Mouse (Mus musculus) lung, adult 18-20 months (tissue): ENCODE measurements around the gene Fuk.
A peak's percentile ranks its signal among the peaks of the same experiment; 100 is the strongest.
"Not testable (repeated sequence)": the region's sequence is repeated elsewhere in the genome, so short reads cannot be mapped to it uniquely, and the experiment has no call there.

ENCODE experiments used
- DNase-seq, 2 experiments: peaks; one replicate each; pipeline ENCODE4 v3.0.0; 2022; ENCODE audit warnings: mixed read lengths in 2 of 2

Fuk gene

DNA sequence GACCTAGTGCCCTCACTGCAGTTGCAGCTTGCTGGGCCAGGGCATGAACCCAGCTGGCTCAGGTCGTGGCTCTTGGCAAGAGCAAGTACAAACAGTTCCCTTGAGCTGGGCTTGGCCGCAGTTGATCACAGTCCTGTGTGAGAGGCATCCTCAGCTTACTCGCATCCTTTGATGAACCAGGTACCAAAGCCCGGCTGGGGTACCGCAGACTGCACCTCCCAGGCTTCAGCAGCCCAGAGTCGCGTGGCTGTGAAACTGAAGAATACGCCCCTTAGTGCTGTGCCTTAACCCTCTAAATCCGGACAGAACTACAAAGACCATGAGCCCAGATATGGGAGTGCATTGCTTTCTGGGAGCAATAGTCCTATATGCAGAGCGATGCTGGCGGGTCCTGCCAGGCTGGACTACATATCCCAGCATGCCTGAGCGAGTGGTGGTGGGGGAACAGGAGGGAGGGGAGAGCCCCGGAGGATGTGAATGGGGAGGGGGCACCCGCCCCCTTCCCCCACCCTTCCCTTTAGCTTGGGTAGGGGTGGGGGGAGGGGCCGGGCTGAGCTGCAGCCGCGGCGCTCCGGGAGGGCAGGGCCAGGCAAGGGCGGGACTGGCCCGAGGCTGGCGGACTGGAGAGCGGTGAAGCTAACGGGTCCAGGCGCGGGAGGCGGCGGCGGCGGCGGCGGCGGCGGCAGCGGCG, 17.2 kb upstream of the Fuk start, which contains the start of gene St3gal2:
St3gal2 (plus strand) TSS at position 582 of the 691 bp plus-strand sequence.
- DNase-seq, result peak; percentile 92 to 94

DNA sequence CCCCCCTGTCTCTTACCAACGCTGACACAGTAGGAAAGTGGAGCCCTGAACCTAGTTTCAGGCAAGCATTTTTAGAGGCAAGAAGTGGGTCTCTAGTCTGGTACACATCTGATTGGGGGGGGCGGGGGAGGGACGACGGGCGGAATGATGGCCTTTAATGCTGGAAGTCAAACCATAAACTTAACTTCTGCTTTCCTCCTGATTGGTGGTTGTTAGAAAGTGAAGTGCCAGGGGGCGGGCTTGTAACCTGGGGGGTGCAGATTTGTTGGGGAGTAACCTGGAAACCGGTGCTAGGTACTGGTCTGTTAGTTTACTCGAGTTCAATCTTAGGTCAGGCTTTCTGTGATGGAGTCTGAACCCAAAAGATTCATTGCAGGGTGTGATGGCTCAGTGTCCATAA, 16.2 kb upstream of the Fuk start:
- peak; percentile 37 to 56 for DNase-seq

DNA sequence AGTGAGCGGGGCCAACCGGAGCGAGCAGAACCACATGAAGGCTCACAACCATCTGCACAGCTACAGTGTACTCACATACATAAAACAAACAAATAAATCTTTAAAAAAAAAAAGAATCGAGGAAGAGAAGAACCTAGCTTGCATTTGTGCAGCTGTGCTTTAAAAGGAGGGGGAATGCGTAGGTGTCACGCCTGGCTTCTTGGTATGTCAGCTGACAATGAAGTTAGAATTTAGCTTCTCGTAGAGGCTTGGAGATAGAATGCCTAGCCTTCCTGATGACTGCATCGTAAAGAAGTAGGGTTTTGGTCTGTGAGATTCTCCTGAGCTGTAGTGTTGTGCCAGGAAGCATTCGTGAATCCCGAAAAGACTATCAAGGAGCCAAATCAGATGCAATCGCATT, 15.7 kb upstream of the Fuk start:
- DNase-seq, result no peak

DNA sequence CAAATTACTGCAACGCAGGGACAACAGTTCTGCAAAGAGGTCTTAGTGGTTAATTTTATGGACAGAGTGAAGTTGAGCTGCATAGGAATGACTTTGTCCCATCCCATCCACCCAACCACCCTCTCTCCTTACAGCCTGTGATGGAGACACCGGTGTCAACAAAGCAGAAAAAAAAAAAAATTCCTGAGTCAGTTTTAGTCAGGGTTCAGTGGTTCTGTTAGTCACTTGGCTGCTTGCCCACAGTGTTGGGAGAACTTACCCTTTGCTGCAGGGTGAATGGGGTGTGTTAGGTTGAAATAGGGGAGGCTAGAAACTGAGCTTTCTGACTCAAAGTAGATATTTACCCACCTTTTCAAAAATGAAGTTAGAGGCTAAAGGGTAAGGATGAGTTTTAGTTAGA, 15.1 kb upstream of the Fuk start:
- DNase-seq, result peak in 1 of 2 experiments; percentile 21

DNA sequence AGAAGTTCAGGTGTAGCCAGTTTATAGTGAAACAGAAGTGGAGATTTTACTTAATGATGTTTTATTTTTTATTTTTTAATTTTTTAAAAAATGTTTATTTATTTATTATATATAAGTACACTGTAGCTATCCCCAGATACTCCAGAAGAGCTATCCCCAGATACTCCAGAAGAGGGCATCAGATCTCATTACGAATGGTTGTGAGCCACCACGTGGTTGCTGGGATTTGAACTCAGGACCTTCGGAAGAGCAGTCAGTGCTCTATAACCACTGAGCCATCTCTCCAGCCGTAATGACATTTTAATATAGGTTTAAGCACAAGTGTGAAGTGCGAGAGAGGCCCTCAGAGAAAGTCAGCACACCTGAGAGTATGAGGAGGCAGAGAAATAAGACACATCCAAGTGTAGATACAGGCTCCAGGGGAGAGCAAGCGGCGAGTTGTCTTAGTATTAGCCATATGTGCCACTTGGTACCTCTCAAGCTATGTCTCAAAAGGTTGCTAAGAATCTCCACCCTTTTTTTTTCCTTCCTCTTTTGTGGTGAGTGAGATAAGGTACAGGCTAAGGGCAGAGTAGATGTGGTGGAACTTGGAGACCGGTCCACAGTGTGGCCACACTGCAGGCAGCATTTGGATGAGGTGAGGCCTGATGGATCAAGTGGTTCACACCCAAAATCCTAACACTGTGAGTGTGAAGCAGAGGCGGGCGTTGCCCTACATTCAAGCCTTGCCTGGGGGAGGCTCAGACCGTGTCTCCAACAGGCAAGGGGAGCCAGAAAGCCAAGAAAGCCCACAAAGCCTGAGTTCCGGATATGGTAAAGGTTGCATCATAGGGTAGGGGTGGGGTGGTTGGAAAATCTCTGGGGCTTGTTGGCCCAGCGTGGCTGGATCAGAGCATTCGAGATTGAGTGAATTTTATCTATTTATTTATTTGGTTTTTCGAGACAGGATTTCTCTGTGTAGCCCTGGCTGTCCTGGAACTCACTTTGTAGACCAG, 9.6 kb upstream of the Fuk start:
- DNase-seq, result no peak

DNA sequence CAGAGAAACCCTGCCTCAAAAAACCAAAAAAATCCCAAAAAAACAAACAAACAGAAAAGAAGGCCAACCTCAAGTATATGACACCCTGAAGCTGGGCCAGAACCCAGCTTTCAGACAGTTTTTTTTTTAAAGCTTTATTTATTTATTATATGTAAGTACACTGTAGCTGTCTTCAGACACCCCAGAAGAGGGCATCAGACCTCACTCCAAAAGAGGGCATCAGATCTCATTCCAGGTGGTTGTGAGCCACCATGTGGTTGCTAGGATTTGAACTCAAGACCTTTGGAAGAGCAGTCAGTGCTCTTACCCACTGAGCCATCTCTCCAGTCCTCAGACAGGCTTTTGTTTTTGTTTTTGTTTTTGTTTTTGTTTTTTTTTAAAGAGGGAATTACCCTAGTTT, 7.6 kb upstream of the Fuk start:
- DNase-seq, result not testable (repeated sequence)

DNA sequence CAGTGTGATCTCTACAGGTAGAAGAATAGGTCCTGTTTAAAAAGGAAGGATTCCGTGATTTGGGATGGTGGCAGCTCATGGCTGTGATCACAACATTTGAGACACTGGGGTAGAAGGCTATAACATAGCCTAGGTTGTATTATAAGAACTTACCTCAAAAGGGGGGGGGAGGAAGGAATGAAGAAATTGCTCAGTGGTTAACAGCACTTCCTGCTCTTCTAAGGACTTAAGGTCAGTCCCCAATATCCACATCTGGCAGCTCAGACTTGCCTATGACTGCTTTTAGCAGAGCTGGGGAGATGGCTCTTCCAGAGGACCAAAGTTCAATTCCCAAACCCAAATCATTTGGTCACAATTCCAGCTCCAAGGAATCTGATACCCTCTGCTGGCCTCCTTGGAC, 4.4 kb upstream of the Fuk start:
- DNase-seq, result no peak

DNA sequence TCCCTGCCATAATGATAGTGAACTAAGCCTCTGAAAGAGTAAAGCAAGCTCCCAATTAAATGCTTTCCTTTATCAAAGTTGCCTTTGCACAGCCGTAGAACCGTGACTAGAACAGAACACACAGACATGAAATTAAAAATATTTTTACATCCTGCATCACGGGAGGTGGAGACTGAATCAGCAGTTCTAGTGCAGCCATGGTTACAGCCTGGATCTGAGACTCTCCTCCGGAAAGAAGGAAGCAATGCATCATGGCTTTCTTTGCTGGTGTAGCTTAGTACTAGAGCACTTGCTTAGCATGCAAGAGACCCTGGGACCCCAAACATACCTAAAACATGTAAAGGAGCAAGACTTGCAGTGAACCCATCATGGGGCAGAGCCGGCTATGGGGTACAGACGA, 3.1 kb upstream of the Fuk start:
- DNase-seq, result no peak

DNA sequence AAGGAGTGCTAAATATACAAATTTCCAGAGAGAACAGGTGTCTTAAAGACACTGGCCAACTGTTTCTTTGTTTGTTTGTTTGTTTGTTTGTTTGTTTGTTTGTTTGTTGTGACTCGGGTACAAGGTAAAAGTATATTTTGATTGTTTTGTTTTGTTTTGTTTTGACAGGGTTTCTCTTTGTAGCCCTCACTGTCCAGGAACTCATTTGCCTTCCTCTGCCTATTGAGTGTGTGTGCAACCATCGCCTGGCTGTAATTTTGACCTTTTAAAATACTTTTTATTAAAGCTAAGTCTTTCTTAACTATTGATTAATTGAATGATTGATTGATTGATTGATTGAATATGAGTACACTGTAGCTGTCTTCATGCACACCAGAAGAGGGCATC, 284 bp upstream of the Fuk start:
- no peak for DNase-seq

DNA sequence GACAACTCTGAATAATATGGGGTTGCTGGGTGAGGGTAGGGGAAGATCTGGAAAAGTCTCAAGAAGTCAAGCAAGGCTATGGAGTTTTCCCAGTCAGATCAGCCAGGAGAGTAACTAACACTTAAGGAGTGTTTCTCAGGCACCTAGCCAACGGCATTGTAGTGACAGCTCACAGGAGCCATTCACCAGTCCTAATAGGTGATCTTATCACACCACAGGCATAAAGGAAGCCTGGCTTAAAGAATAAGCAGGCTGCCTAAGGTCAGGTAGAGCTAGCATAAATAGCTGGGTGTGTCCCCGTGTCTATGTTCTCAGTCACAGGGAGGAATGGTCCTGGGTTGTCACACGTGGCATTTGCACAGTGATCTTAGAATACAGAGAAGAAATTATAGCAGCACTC, 1.2 kb downstream of the Fuk start:
- no peak for DNase-seq

DNA sequence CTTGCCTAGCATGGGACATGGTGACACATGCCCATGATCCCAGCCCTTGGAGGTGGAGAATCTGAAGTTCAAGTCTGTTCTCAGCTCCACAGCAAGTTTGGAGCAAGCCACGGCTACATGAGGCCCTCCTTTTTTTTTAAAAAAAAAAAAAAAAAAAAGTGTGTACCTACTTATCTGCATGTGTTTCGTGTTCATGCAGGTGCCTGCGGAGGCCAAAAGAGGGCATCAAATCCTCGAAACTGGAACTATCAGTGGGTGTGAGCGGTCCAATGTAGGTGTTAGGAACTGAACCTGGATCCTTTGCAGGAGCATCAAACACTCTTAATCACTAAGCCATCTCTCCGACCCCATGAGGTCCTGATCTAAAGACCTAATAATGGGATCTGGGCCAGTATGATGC, 4.8 kb downstream of the Fuk start:
- no peak for DNase-seq

DNA sequence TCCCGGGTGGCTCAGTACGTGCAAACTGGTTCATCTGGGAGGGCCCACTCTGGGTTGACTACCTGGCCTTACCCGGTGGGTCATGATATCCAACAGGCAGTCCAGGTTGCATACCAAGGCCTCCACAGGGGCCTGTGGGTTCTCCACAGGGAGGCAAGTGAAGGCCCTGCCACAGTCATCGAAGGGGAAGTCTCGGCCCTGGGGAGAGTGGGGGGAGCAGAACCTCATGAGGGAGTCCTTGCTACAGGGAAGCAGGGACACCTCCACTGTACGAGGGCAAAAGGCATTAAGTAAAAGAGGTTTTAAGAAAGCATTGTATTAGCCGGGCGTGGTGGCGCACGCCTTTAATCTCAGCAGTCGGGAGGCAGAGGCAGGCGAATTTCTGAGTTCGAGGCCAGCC, 6.5 kb downstream of the Fuk start:
- DNase-seq, result no peak

DNA sequence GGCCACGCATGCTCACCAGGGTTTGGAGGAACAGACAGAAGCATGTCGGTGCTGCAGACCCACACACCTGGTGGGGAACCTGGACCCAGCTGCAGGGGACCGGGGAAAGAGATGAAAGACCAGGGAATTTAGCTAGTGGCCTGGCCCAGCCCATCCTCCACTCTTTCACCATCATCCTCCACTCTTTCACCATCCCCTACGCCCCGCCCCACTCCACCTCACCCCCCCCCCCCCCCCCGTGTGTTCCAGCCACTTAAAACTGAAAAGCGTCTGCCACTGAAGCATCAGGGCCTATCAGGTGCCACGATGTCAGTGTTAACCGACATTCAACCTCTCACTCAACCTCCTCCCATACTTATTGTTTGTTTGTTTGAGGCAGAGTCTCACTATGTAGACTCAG, 7.0 kb downstream of the Fuk start:
- no peak for DNase-seq

DNA sequence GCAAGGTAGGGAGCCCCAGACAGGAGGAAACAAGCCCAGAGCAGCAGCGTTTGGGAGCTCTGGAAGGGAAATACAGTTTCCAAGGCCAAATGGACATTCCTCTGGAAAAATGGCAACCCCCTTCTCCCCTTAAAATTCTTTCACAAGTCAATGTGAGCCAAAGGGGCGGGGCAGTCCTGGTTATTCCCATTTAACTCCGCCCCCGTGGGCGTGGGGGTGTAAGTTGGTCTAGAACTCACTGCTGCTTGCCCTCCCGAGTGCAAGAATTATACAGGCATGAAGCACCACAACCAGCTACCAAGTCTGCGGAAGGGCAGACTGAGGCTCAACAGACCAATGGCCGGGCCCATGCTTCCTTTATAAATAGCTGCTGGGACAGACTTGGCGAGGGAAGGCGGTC, 7.4 kb downstream of the Fuk start:
- no peak for DNase-seq

DNA sequence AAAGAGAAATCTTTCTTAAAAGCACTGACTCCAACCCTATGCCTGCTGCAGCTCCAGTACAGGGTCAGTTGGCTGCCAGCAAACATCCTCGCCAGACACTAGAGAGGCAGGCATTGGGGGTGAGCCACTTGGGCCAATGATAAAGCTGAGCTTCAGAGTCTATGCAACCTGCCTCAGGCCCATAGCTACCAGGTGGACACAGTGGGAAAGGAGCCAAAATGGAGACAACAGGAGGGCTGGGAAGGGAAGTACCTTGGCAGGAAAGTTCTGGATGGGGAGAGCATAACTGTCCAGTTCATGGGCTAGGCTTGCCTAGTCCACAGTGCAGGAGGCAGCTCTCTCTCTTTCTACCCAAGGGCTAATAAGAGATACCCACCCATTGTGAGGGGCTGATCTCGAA, 9.4 kb downstream of the Fuk start:
- DNase-seq, result no peak

DNA sequence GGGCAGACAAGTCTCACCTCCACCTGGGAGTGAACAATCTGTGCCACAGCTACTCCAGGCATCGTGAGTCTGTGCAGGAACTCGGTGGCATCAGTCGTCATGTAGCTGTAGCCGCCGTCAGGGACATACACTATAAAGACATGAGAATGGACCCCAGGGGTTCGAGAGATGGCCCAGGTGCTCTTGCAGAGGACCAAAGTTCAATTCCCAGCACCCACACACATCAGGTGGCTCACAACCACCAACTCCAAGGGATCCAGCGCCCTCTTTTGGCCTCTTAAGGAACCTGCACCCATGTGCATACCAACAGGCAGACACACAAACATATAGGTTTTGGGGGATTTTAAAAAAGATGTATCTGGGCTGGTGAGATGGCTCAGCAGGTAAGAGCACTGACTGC, 10.2 kb downstream of the Fuk start:
- no peak for DNase-seq

DNA sequence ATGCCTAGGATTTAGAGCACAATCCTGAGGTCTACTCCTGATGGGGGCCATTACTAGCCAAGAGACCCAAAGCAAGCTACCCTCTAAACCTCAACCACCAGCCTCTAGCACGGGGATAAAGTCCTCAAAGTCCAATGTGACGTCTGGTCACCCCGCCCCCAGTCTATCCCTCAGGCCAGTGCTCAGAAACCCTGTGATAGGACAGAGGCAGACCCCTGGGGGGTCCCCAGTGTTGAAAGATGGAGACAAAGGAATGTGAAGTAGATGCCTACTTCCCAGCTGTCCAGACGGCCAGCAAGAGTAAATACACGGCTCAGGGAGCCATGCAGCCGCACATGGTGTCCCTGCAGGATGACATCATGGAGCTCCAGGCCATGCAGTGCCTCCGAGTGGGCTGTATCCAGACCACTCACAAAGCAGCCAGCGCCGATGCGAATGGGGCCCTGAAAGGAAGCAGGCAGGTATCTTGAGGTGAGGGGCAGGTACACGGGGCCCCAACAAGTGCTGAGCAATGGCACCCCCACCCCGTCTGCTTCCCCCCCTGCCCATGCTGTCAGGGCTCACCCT, 12.3 kb downstream of the Fuk start:
- DNase-seq, result no peak

DNA sequence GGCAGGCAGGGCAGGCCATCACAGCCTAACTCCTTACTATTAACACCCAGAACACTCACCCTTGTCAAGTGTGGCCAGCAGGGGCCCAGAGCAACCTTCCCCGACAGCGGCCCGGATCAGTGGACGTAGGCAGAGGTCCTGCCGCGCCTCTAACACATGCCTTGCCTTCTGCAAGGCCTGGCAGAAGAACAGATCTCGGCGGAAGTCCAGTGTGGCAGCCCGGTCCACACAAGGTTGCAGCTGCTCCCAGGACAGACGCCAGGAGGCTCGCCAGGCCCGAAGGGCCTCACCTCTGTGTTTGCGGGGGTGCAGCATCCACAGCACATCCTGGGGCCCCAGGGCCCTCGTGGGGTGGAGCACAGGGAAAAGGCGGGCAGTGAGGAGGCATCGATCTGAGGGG, 13.4 kb downstream of the Fuk start:
- DNase-seq, result no peak

DNA sequence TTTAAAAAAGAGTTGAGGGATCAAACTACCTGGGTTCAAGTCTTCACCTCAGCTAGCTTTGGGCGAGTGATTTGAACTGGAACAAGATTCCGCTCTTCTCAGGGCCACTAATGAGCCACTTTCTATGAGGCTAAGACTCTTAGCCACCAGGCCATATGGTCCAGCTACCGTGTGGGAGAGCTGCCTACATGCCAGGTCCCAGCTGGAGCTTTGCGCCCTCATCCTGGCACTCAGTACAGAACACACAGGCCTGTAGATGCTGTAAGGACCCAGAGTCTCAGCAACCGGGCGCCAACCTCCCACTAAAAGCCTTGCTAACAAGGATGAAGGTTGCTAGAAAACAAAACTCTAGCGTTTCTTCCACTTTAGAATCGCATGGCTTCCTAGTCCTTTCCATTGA, 13.8 kb downstream of the Fuk start:
- DNase-seq, result no peak

DNA sequence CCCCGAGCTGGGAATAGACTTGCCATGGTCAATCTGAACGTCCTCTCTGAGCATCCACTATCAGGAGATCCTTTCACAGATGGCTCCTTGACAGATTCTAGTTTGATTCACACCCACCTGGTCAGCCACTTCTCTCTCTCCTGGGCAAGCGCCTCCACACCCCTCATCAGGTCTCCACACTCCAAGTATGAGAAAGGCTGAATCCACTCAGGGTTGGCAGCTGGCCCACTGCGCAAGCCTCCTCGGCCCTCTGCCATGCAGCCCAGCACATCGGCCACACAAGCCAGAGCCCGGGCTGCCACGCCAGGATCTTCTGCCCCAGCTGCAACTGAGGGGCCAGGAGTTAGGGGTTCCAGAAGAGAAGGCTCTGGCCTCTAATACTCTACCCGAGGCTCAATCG, 14.7 kb downstream of the Fuk start:
- DNase-seq, result no peak

DNA sequence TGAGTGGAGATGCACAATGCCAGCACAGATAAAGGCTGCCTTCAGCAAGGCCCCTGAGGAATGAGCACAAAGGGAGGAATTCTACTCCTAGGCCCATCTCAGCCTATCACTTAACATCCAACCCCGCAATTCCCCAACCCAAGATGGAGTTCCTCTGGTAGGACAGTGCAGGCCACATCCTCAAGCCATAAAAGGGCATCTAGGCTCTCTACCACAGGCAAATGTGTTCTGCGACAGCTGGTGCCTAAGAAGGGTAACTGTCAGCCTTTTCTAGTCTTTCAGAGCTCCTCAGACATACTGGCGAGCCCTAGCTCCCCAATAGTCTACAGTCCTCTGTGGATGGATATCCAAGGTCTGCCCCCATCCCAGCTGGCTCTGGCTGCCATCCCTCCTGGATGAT, 15.7 kb downstream of the Fuk start:
- DNase-seq, result no peak

DNA sequence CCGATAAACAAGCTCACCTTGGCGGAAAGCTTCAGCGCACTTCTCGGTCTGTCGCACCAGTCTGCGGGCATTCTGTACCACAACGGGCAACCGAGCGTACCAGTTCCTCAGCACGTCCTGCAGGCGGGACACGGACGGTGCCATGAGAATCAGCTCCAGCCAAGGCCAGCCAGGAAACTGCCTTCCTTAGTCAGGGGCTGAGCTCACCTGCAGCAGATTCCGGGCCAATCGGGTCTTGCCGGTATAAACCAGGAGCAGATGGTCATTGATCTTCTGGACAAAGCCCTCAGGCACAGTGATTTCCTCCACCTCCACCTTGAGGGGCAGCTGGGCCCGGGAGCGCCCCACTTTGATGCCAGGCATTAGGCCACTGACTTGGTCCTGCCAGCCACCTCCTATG, 18.5 kb downstream of the Fuk start:
- no peak for DNase-seq

DNA sequence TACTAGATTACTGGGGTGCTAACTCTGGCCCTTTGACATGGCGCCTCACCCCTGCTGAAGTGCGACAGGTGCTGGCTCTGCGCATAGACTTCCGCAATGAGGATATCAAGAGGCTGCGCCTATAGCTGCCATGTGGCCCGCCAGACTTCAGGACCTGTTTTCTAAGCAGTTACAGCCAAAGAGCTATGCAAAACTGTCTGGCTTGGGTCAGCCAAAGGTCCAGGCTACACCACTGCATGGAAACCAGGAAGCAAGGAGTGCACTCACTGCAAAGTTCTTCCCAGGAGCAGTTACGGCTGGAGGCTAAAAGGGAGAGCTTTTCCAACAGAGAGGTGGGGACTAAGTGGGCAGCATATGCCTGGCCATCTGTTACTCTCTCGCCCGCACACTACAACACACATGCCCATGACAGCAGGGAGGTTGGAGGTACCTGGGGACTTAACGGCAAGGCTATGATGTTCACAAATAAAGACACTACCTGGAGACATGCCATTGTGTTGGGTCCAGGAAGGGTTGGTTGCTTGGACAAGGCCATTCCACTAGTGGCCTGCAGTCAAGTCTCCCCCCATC, 20.5 kb downstream of the Fuk start:
- DNase-seq, result no peak

DNA sequence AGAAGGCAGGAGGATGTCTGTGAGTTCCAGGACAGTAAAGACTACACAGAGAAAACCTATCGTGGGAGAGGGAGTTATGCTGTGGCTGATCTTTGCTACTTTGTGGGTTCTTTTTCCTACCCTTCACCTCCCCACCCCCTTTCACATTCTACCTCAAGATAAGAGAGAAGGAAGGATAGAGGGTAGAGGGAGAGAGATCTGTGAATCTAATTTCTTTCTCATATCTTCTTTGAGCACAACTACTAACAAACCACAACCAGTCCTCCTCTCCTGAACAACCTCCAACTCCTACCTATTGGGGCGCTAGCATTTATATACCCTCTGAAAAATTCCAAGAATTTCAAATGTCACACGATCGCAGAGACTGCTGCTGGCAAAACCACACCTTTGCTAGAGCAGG, 24.4 kb downstream of the Fuk start:
- DNase-seq, result no peak
